8 mouse cellular contexts compared by ENCODE assay signal in the genomic region with DNA sequence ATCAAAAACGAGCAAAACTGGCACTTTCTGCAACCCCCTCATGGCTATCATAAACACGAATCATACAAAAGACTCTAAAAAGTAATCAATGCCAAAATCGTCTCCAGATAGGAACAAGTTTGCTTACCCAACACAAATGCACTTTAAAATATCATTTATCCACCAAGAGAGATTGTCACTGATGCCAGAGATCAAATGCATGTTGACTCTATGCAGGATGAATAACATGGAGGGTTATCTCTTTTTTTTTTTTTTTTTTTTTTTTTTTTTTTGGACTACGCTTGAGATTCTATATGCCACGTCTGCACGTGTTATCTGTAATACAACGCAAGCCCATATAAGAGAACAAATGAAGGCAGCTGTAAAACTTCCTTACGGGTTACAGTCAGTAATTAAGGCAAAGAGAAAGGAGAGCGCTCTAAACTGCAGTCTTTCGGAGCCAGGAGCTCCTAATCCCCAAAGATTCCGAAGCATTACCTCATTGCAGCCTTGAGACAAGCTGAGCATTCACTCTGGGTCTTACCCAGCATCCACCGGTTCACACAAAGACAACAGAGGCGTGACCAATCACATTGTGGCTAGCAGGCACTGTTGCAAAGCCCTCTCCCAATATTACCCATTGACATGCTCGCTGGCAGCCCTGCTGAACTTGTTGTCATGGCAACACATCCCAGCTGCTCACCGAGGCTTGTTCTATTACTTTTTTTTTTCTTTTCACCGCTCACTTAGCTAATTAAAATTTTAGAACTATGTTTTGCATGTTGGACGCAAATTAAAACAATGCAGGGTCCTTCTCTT.
DNase-seq lines count a peak whose midpoint lies in the region; ATAC-seq and TF ChIP-seq lines count a peak whose summit lies in the region.

No protein-coding gene starts in this region.

- no peaks in the 10 kb centered on the region for H3K27me3 ChIP-seq in liver, embryonic 13.5 days
- no peaks in the 10 kb centered on the region for H3K27me3 ChIP-seq in neural tube, embryonic 11.5 days (ENCODE audit: control insufficient read depth, insufficient read depth, low read length)
- no peaks in the 10 kb centered on the region for H3K27me3 ChIP-seq in thymus, adult 2 months (ENCODE audit: control insufficient read depth, insufficient read depth, low read length)

- H3K9me3 ChIP-seq in liver, embryonic 13.5 days (replicated peaks): no peaks in the 10 kb centered on the region
- no peaks in the 10 kb centered on the region for H3K9me3 ChIP-seq in neural tube, embryonic 11.5 days (ENCODE audit: control insufficient read depth, low read length)

- intact Hi-C loops in heart, postnatal 25 days (cut with DNase I): no loop called here

- WGBS in liver, embryonic 13.5 days (ENCODE audit: insufficient replicate concordance): 33% methylated on average over 17 of the region's 17 CpGs
- 21% methylated on average over 17 of the region's 17 CpGs for WGBS in neural tube, embryonic 11.5 days
- 45% methylated on average over 17 of the region's 17 CpGs for WGBS in thymus, adult 2 months

- no peak for TF ChIP-seq POLR2A in thymus, adult 2 months (IDR thresholded peaks at IDR 0.05; ENCODE audit: control insufficient read depth, extremely low read depth, insufficient read depth, low read length, poor library complexity)

- H3K9ac ChIP-seq in liver, embryonic 13.5 days: no peak overlapping the region
- H3K9ac ChIP-seq in neural tube, embryonic 11.5 days (ENCODE audit: low read length): peak overlapping the region; percentile 48

- DNase-seq in ES-CJ7 (ENCODE audit: low read depth, low spot score): peak; percentile 89
- DNase-seq in cerebellum, adult 9-10 months: peak; percentile 89
- peak; percentile 89 for DNase-seq in forelimb bud, embryonic 11.5 days (ENCODE audit: low read depth, low spot score)
- peak; percentile 62 for DNase-seq in heart, postnatal 25 days (ENCODE audit: low spot score)
- peak; percentile 68 to 78 for DNase-seq in kidney, postnatal 4 days
- DNase-seq in liver, embryonic 13.5 days: no peak
- DNase-seq in neural tube, embryonic 11.5 days (ENCODE audit: low spot score): peak; percentile 85
- peak; percentile 12 for DNase-seq in thymus, adult 2 months

- no peak for TF ChIP-seq CTCF in thymus, adult 2 months (IDR thresholded peaks at IDR 0.05; ENCODE audit: borderline replicate concordance, control insufficient read depth, extremely low read depth, insufficient read depth, low read length, poor library complexity)

- H3K4me3 ChIP-seq in liver, embryonic 13.5 days (replicated peaks): peak overlapping the region; percentile 3; the same call in 1 of the 2 replicates
- peak overlapping the region; percentile 18 for H3K4me3 ChIP-seq in neural tube, embryonic 11.5 days (ENCODE audit: low read depth, low read length)
- no peak overlapping the region for H3K4me3 ChIP-seq in thymus, adult 2 months (ENCODE audit: control insufficient read depth, insufficient read depth, low read length)

- H3K4me1 ChIP-seq in liver, embryonic 13.5 days (replicated peaks): no peaks in the 10 kb centered on the region
- H3K4me1 ChIP-seq in neural tube, embryonic 11.5 days (ENCODE audit: control insufficient read depth, insufficient read depth, low read length): peaks cover 38% of the 10 kb centered on the region
- peaks cover 3% of the 10 kb centered on the region; the same call in 1 of the 2 replicates for H3K4me1 ChIP-seq in thymus, adult 2 months (replicated peaks; ENCODE audit: control insufficient read depth, insufficient read depth, low read length)

- ATAC-seq in liver, embryonic 13.5 days (ENCODE audit: low read depth): no peak
- peak; percentile 97 for ATAC-seq in neural tube, embryonic 11.5 days (ENCODE audit: insufficient read depth, low FRiP score, low TSS enrichment)

- H3K27ac ChIP-seq in liver, embryonic 13.5 days: no peak overlapping the region
- H3K27ac ChIP-seq in neural tube, embryonic 11.5 days (ENCODE audit: low read depth, low read length): peak overlapping the region; percentile 80
- H3K27ac ChIP-seq in thymus, adult 2 months (ENCODE audit: control insufficient read depth, insufficient read depth, low read length): no peak overlapping the region

- H3K4me2 ChIP-seq in liver, embryonic 13.5 days: peak overlapping the region; percentile 34
- H3K4me2 ChIP-seq in neural tube, embryonic 11.5 days (ENCODE audit: low read depth): peak overlapping the region; percentile 43

- no peaks in the 10 kb centered on the region for H3K36me3 ChIP-seq in liver, embryonic 13.5 days
- no peaks in the 10 kb centered on the region for H3K36me3 ChIP-seq in neural tube, embryonic 11.5 days (ENCODE audit: control insufficient read depth, insufficient read depth, low read length)
- H3K36me3 ChIP-seq in thymus, adult 2 months (ENCODE audit: control insufficient read depth, insufficient read depth, low read length): no peaks in the 10 kb centered on the region
